Mouse (Mus musculus): ENCODE measurements around the gene Zfp217.

GRCm38 (mm10) chr2:170175190-170175589 lies 27.3 kb upstream of the Zfp217 start:
- no peak for TF ChIP-seq CTCF (IDR thresholded peaks at IDR 0.05)
- no peak for TF ChIP-seq POLR2A (IDR thresholded peaks at IDR 0.05; ENCODE audit: insufficient read depth, low read depth, low read length)

All from heart, adult 2 months (tissue).